Mouse (Mus musculus) colon, adult 2 months (tissue): ENCODE measurements around the gene Cers4. TPM values are rescaled to one million over a fixed set of nuclear protein-coding genes. Genes with fewer than 3 reads are reported as not detected.

ENCODE experiments used
- polyA plus RNA-seq: library from polyadenylated mRNA; depleted of rRNA; stranded (reverse); fragments of >200 nt; gene quantifications from 2 replicates; pipeline ENCODE4 v1.2.3, GENCODE M21; 2012; rRNA removed

Gene Cers4
- 73.2 and 77.5 TPM in 2 replicates for polyA plus RNA-seq

GRCm38 (mm10) chr8:4492851-4493685, at the start of gene Cers4:
Gene Cers4 (plus strand): TSS chr8:4493026.

Other genes starting within 250 kb of the Cers4 start
- 34.6 and 89.3 TPM in 2 replicates for gene Tgfbr3l, start 244.8 kb upstream of the Cers4 start, polyA plus RNA-seq
- gene Snapc2, start 239.9 kb upstream of the Cers4 start, polyA plus RNA-seq: 36.8 and 36.9 TPM in 2 replicates
- gene Ctxn1, start 233.8 kb upstream of the Cers4 start, polyA plus RNA-seq: 26.2 and 39.8 TPM in 2 replicates
- gene Timm44, start 217.1 kb upstream of the Cers4 start, polyA plus RNA-seq: 63.2 and 73.9 TPM in 2 replicates
- gene Ccl25, start 167.8 kb upstream of the Cers4 start, polyA plus RNA-seq: 2.9 and 4.3 TPM in 2 replicates
- gene Elavl1, start 167.6 kb upstream of the Cers4 start, polyA plus RNA-seq: 25.2 and 28.0 TPM in 2 replicates
- 0.41 and 0.67 TPM in 2 replicates for gene Zfp958, start 120.1 kb downstream of the Cers4 start, polyA plus RNA-seq